Mouse (Mus musculus) embryonic facial prominence, embryonic 14.5 days (tissue): Measurements from ENCODE around the gene Ccnt1. TPM values are rescaled to one million over a fixed set of nuclear protein-coding genes. Genes with fewer than 3 reads are reported as not detected.
"Not testable (repeated sequence)": the region's sequence is repeated elsewhere in the genome, so short reads cannot be mapped to it uniquely, and the experiment has no call there.

ENCODE experiments used
- ATAC-seq: fragments of 200-750 bp; cut with Nextera tagmentation; 2 replicates; pipeline ENCODE4 v1.8.0; 2017; ENCODE audit warnings: low read depth, moderate number of reproducible peaks, moderate TSS enrichment
- DNase-seq: peaks from one replicate; pipeline ENCODE4 v3.0.0-alpha.2; 2015; ENCODE audit warnings: low spot score
- H3K27ac ChIP-seq: fragments of 300-500 bp; sonication (generic); replicated peaks from 2 replicates; pipeline ENCODE4 v1.5.1; 2014; ENCODE audit warnings: low read depth, mild to moderate bottlenecking, low read length, moderate library complexity
- H3K27me3 ChIP-seq: fragments of 300-500 bp; sonication (generic); replicated peaks from 2 replicates; pipeline ENCODE4 v1.6.1; 2014; ENCODE audit warnings: low read length; ENCODE audit not compliant: control insufficient read depth, insufficient read depth
- H3K36me3 ChIP-seq: fragments of 300-500 bp; sonication (generic); 2 replicates; pipeline ENCODE4 v1.6.1; 2014; ENCODE audit warnings: low read length, mixed read lengths; ENCODE audit not compliant: control insufficient read depth, insufficient read depth
- H3K4me1 ChIP-seq: fragments of 300-500 bp; sonication (generic); 2 replicates; pipeline ENCODE4 v1.6.1; 2014; ENCODE audit warnings: antibody characterized with exemption, low read length; ENCODE audit not compliant: control insufficient read depth, insufficient read depth
- H3K4me2 ChIP-seq: fragments of 300-500 bp; sonication (generic); 2 replicates; pipeline ENCODE4 v1.6.1; 2014; ENCODE audit warnings: low read depth, mild to moderate bottlenecking, low read length, moderate library complexity, mixed read lengths
- H3K4me3 ChIP-seq: fragments of 300-500 bp; sonication (generic); 2 replicates; pipeline ENCODE4 v1.5.1; 2014; ENCODE audit warnings: low read depth, mild to moderate bottlenecking, low read length
- H3K9ac ChIP-seq: fragments of 300-500 bp; sonication (generic); 2 replicates; pipeline ENCODE4 v1.6.1; 2014; ENCODE audit warnings: low read depth, mild to moderate bottlenecking, low read length, moderate library complexity, mixed read lengths
- H3K9me3 ChIP-seq: fragments of 300-500 bp; sonication (generic); 2 replicates; pipeline ENCODE4 v1.6.1; 2016; ENCODE audit warnings: low read length; ENCODE audit not compliant: control insufficient read depth
- WGBS: fragments of 180-500 bp; shearing (Covaris S2); extraction: QIAGEN DNeasy Blood & Tissue Kit; methylation state at CpG from one replicate; pipeline ENCODE4 v1.1.7; 2014; 5-methylcytosine and 5-hydroxymethylcytosine counted together
- polyA plus RNA-seq: library from polyadenylated mRNA; unstranded; fragments of >200 nt; fragmentation: Nextera tagmentation; extraction: Ambion mirVana; gene quantifications from 2 replicates; pipeline ENCODE4 v1.2.1, GENCODE M21; 2014

Ccnt1 gene
- polyA plus RNA-seq, 1 experiment from 2014 or later = 51.3 TPM

GRCm38 (mm10) chr15:98513676-98514075, 57.0 kb downstream of the Ccnt1 start:
- WGBS = 63% methylated on average over 3 of the region's 3 CpGs
- H3K4me1 ChIP-seq = peaks cover 11% of the 10 kb centered on the region
- not testable (repeated sequence) for H3K9ac ChIP-seq, H3K4me3 ChIP-seq, DNase-seq, H3K27ac ChIP-seq, H3K27me3 ChIP-seq, H3K9me3 ChIP-seq, ATAC-seq, H3K4me2 ChIP-seq
- H3K36me3 ChIP-seq = peaks cover 12% of the 10 kb centered on the region

GRCm38 (mm10) chr15:98512799-98513321, 57.9 kb downstream of the Ccnt1 start:
- Histone ChIP-seq H3K9ac (no peak overlapping the region), H3K27me3 (no peaks in the 10 kb centered on the region), H3K27ac (peak overlapping the region; percentile 53; the same call in 1 of the 2 replicates), H3K4me1 (peaks cover 11% of the 10 kb centered on the region), H3K9me3 (no peaks in the 10 kb centered on the region), H3K36me3 (peaks cover 5% of the 10 kb centered on the region), H3K4me2 (peak overlapping the region; percentile 16; the same call in 1 of the 2 replicates), H3K4me3 (no peak overlapping the region)
- whole genome bisulfite sequencing = 39% methylated on average over 17 of the region's 17 CpGs
- ATAC-seq (0 out of 2 replicates have a peak, but pooled peaks have one; percentile 50), DNase-seq (peak; percentile 56)

GRCm38 (mm10) chr15:98512232-98512631, 58.5 kb downstream of the Ccnt1 start:
- H3K4me3 ChIP-seq = no peak overlapping the region
- no peaks in the 10 kb centered on the region for H3K36me3 ChIP-seq
- 60% methylated on average over 8 of the region's 8 CpGs for WGBS
- no peak overlapping the region; the same call in 1 of the 2 replicates for H3K27ac ChIP-seq
- H3K9me3 ChIP-seq = no peaks in the 10 kb centered on the region
- peaks cover 11% of the 10 kb centered on the region for H3K4me1 ChIP-seq
- ATAC-seq (no peak), DNase-seq (no peak)
- no peak overlapping the region for H3K9ac ChIP-seq
- no peaks in the 10 kb centered on the region for H3K27me3 ChIP-seq
- H3K4me2 ChIP-seq = no peak overlapping the region

- H3K9me3 ChIP-seq = no peaks in the 10 kb centered on the region
- no peak overlapping the region for H3K9ac ChIP-seq
- peaks cover 11% of the 10 kb centered on the region for H3K4me1 ChIP-seq
- 55% methylated on average over 13 of the region's 13 CpGs for WGBS
- no peak overlapping the region; the same call in 1 of the 2 replicates for H3K4me3 ChIP-seq
- H3K4me2 ChIP-seq = peak overlapping the region; percentile 63; the same call in 1 of the 2 replicates
- 0 out of 2 replicates have a peak overlapping the region, but pooled peaks have one; percentile 21 for H3K27ac ChIP-seq
- DNase-seq = no peak
- H3K27me3 ChIP-seq = no peaks in the 10 kb centered on the region
- no peaks in the 10 kb centered on the region for H3K36me3 ChIP-seq
- no peak for ATAC-seq
These were observed 59.3 kb downstream of the Ccnt1 start for GRCm38 (mm10) chr15:98511386-98511928.

- Histone ChIP-seq H3K27ac (no peak overlapping the region), H3K4me2 (peak overlapping the region; percentile 63), H3K4me1 (peaks cover 11% of the 10 kb centered on the region), H3K9ac (no peak overlapping the region), H3K4me3 (peak overlapping the region; percentile 25), H3K36me3 (no peaks in the 10 kb centered on the region), H3K9me3 (no peaks in the 10 kb centered on the region), H3K27me3 (no peaks in the 10 kb centered on the region)
- ATAC-seq = no peak; the same call in 1 of the 2 replicates
- peak; percentile 78 for DNase-seq
- 22% methylated on average over 24 of the region's 25 CpGs for WGBS
These were observed 60.0 kb downstream of the Ccnt1 start for GRCm38 (mm10) chr15:98510438-98511385.

GRCm38 (mm10) chr15:98509387-98509786, 61.3 kb downstream of the Ccnt1 start:
- peaks cover 11% of the 10 kb centered on the region for H3K4me1 ChIP-seq
- H3K27ac ChIP-seq = no peak overlapping the region
- 63% methylated on average over 2 of the region's 2 CpGs for WGBS
- H3K36me3 ChIP-seq = no peaks in the 10 kb centered on the region
- no peak for ATAC-seq
- H3K27me3 ChIP-seq = no peaks in the 10 kb centered on the region
- no peak overlapping the region for H3K4me3 ChIP-seq
- H3K4me2 ChIP-seq = no peak overlapping the region
- H3K9ac ChIP-seq = no peak overlapping the region
- DNase-seq = no peak
- no peaks in the 10 kb centered on the region for H3K9me3 ChIP-seq

GRCm38 (mm10) chr15:98507321-98507720, 63.4 kb downstream of the Ccnt1 start:
- 86% methylated on average over 3 of the region's 6 CpGs for WGBS
- Histone ChIP-seq H3K27ac (no peak overlapping the region), H3K9me3 (no peaks in the 10 kb centered on the region), H3K27me3 (no peaks in the 10 kb centered on the region), H3K4me1 (peaks cover 7% of the 10 kb centered on the region; the same call in 1 of the 2 replicates), H3K9ac (no peak overlapping the region), H3K36me3 (no peaks in the 10 kb centered on the region), H3K4me2 (no peak overlapping the region), H3K4me3 (no peak overlapping the region)
- ATAC-seq (no peak), DNase-seq (no peak)

GRCm38 (mm10) chr15:98506253-98506957, 64.3 kb downstream of the Ccnt1 start:
- 74% methylated on average over 9 of the region's 9 CpGs for WGBS
- no peak for ATAC-seq

More at GRCm38 (mm10) chr15:98506253-98506957, 64.3 kb downstream of the Ccnt1 start:
- no peaks in the 10 kb centered on the region for H3K27me3 ChIP-seq
- no peaks in the 10 kb centered on the region for H3K36me3 ChIP-seq
- no peak overlapping the region for H3K4me2 ChIP-seq
- peaks cover 7% of the 10 kb centered on the region; the same call in 1 of the 2 replicates for H3K4me1 ChIP-seq
- DNase-seq = no peak
- H3K9me3 ChIP-seq = no peaks in the 10 kb centered on the region
- H3K9ac ChIP-seq = no peak overlapping the region
- H3K4me3 ChIP-seq = no peak overlapping the region
- no peak overlapping the region for H3K27ac ChIP-seq
